Mouse (Mus musculus) ES-E14 (cell line): ENCODE measurements at regions not wholly inside any gene's neighbourhood (a gene's known extent, or its start where the extent isn't known, plus 50 kb on each side); places are given as distances from the start of the nearest gene placed in this dataset.

Experiments
- DNase-seq: peaks from one replicate; pipeline ENCODE4 v3.0.0-alpha.2; 2013; ENCODE audit warnings: low read depth, low spot score
- H3K27ac ChIP-seq: 2 replicates; pipeline ENCODE4 v1.5.1; 2012; ENCODE audit warnings: low read depth, mild to moderate bottlenecking, low read length, moderate library complexity, mixed read lengths; ENCODE audit not compliant: poor library complexity, insufficient read depth, severe bottlenecking
- H3K36me3 ChIP-seq: 2 replicates; pipeline ENCODE4 v1.6.1; 2012; ENCODE audit warnings: mild to moderate bottlenecking, low read length, moderate library complexity, mixed read lengths; ENCODE audit not compliant: control insufficient read depth, poor library complexity, insufficient read depth, severe bottlenecking
- H3K4me1 ChIP-seq, 2 experiments: fragments of 150-350 bp in 1 of 2; sonication (generic) in 1 of 2; 2 replicates each; pipeline ENCODE4 v1.6.1; 2012; ENCODE audit warnings: low read length in 2 of 2, mild to moderate bottlenecking in 1 of 2, mixed read lengths in 1 of 2; ENCODE audit not compliant: control insufficient read depth in 2 of 2, insufficient read depth in 2 of 2, poor library complexity in 1 of 2
- H3K4me3 ChIP-seq, 2 experiments: fragments of 150-350 bp in 1 of 2; sonication (generic) in 1 of 2; 2 replicates each; pipeline ENCODE4 v1.5.1; 2012; ENCODE audit warnings: low read length in 2 of 2, low read depth in 1 of 2, mild to moderate bottlenecking in 1 of 2, mixed read lengths in 1 of 2; ENCODE audit not compliant: insufficient read depth in 1 of 2, poor library complexity in 1 of 2, severe bottlenecking in 1 of 2
- H3K9ac ChIP-seq: 2 replicates; pipeline ENCODE4 v1.6.1; 2012; ENCODE audit warnings: low read depth, mild to moderate bottlenecking, low read length, mixed read lengths; ENCODE audit not compliant: poor library complexity, insufficient read depth, severe bottlenecking
- H3K9me3 ChIP-seq: fragments of 150-350 bp; sonication (generic); 2 replicates; pipeline ENCODE4 v1.6.1; 2012; ENCODE audit warnings: low read depth, mild to moderate bottlenecking, low read length; ENCODE audit not compliant: control insufficient read depth, insufficient read depth
- CHD2 ChIP-seq: IDR thresholded peaks from 2 replicates; pipeline ENCODE4 v1.6.1; 2014; ENCODE audit warnings: mild to moderate bottlenecking, low read depth, low read length, inconsistent platforms
- HCFC1 ChIP-seq: IDR thresholded peaks from 2 replicates; pipeline ENCODE4 v1.6.1; 2012; ENCODE audit warnings: low read length, inconsistent platforms, borderline replicate concordance; ENCODE audit not compliant: insufficient read depth
- MAFK ChIP-seq: IDR thresholded peaks from 2 replicates; pipeline ENCODE4 v1.6.1; 2014; ENCODE audit warnings: mild to moderate bottlenecking, low read depth, low read length, inconsistent platforms; ENCODE audit not compliant: insufficient read depth
- ZC3H11A ChIP-seq: IDR thresholded peaks from 2 replicates; pipeline ENCODE4 v1.6.1; 2012; ENCODE audit warnings: low read depth, mild to moderate bottlenecking, inconsistent platforms, low read length, borderline replicate concordance
- ZNF384 ChIP-seq: IDR thresholded peaks from 2 replicates; pipeline ENCODE4 v1.6.1; 2012; ENCODE audit warnings: low read depth, low read length, inconsistent platforms
- in situ Hi-C, 2 experiments: fragments of 600-800 bp; cut with MboI; formaldehyde crosslinking; loops; one replicate each; pipeline ENCODE4 v1.15.1; 2025; ENCODE audit warnings: low sequenced_read_pairs in 2 of 2, inconsistent platforms in 1 of 2; ENCODE audit not compliant: unreplicated experiment in 2 of 2

- H3K9me3 ChIP-seq = no peaks in the 10 kb centered on the region
- no peaks in the 10 kb centered on the region for H3K4me1 ChIP-seq
- in situ Hi-C loops = no loop called here
- H3K4me3 ChIP-seq = no peak overlapping the region
- no peak overlapping the region for H3K27ac ChIP-seq
- H3K9ac ChIP-seq = no peak overlapping the region
- H3K36me3 ChIP-seq = no peaks in the 10 kb centered on the region
- DNase-seq = no peak
- TF ChIP-seq HCFC1 = no peak
- TF ChIP-seq MAFK = no peak
- no peak for TF ChIP-seq ZNF384
- TF ChIP-seq ZC3H11A = no peak
- TF ChIP-seq CHD2 = no peak
These were observed 184.8 kb downstream of the Fam49a start for GRCm38 (mm10) chr12:12446768-12447167.

DNA sequence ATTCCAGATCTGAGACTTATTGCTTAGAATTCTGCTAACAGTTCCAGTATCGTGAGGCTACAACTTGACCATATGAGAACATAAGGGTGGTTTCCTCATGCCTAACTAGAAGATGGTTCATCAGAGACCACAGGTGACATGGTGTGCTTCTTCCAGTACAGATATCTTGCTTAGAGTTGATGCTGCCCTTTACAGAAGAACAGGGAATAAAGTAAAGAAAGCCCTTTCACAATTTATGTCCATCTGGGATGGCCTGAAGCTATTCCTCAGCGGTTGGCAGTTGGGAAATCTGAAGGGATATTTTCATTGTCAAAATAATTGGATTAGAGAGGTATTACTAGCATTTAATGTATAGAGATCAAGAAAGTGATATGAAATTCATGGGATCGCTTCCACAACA, 184.3 kb downstream of the Fam49a start:
- Histone ChIP-seq H3K4me3 (no peak overlapping the region), H3K9ac (no peak overlapping the region), H3K36me3 (no peaks in the 10 kb centered on the region), H3K4me1 (no peaks in the 10 kb centered on the region), H3K9me3 (no peaks in the 10 kb centered on the region), H3K27ac (no peak overlapping the region)
- in situ Hi-C loops = no loop called here
- no peak for DNase-seq
- TF ChIP-seq MAFK (no peak), CHD2 (no peak), HCFC1 (no peak)

DNA sequence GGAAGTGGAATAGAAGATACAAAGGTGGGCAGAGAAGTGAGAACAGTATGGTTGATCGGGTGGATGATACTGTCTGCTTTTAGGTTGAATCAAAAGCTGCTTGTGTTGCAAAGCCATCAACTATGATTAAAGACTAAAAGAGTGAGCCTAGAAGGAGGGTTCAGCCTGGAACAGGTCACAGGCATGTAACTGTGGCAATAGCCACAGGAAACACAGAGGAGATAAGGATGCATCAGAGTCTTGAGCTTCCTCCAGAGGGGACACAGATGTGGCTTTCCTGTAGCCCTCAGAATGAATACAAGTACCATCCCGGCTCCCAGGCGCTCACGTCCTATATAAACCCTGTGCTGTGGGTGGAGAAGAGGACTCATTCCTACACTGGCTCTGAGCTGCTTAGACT, 180.9 kb downstream of the Fam49a start:
- H3K9me3 ChIP-seq = no peaks in the 10 kb centered on the region
- no peaks in the 10 kb centered on the region for H3K36me3 ChIP-seq
- H3K27ac ChIP-seq = no peak overlapping the region
- in situ Hi-C loops = no loop called here
- H3K9ac ChIP-seq = no peak overlapping the region
- no peak overlapping the region for H3K4me3 ChIP-seq
- H3K4me1 ChIP-seq = no peaks in the 10 kb centered on the region
- DNase-seq = no peak
- TF ChIP-seq ZNF384 (no peak), MAFK (no peak), CHD2 (no peak), ZC3H11A (no peak), HCFC1 (no peak)

DNA sequence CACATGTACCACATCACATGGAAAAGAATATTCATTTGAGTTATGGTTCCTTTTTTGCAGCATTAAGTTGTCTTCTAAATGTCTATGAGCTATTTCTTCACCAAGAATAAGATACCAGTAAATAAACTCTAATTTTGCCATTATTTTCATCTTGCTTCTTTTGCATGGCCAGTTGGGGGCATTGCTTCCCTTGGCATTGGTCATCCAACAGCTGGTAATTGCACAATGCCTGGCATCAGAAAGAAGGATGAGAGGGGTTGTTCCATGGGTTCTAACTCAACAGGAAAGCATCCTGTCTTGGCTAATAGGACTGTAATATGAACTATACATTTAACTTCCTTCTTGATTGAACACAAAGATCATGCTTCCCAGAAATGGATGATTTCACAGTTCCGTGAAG, 174.4 kb downstream of the Fam49a start:
- H3K4me1 ChIP-seq = no peaks in the 10 kb centered on the region
- H3K9me3 ChIP-seq = no peaks in the 10 kb centered on the region
- H3K36me3 ChIP-seq = no peaks in the 10 kb centered on the region
- in situ Hi-C loops = no loop called here
- no peak overlapping the region for H3K27ac ChIP-seq
- no peak for DNase-seq
- no peak overlapping the region for H3K4me3 ChIP-seq
- no peak for TF ChIP-seq ZC3H11A
- TF ChIP-seq MAFK = no peak
- no peak for TF ChIP-seq CHD2
- TF ChIP-seq ZNF384 = no peak
- H3K9ac ChIP-seq = no peak overlapping the region

DNA sequence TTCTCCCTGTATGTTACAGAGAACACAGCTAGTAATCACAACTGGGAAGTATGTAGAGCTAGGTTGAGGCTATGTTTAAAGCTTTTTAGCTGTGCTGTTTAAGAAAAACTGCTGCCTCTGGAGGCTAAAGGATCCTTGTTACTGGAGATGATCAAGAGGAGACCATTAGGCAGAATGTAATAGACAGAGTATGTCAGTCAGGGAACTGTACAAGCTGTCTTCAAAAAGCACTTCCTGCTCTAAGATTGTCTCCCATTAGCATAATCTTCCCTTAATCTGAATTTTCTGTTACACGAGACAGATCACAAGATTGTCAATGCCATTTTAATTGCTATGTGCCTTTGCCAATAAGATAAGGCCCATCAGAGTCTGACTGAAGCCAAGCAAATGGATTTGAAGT, 170.7 kb downstream of the Fam49a start:
- in situ Hi-C loops = no loop called here
- Histone ChIP-seq H3K9ac (no peak overlapping the region), H3K9me3 (no peaks in the 10 kb centered on the region), H3K4me3 (no peak overlapping the region), H3K27ac (no peak overlapping the region), H3K4me1 (no peaks in the 10 kb centered on the region), H3K36me3 (no peaks in the 10 kb centered on the region)
- DNase-seq = no peak
- TF ChIP-seq HCFC1 (no peak), MAFK (no peak), ZNF384 (no peak), CHD2 (no peak), ZC3H11A (no peak)
